Mouse (Mus musculus) hematopoietic stem cell, adult 5-6 weeks (primary cell): ENCODE measurements around the gene Optc. TPM values are rescaled to one million over a fixed set of nuclear protein-coding genes. Genes with fewer than 3 reads are reported as not detected.

Source experiments
- ATAC-seq, 2 experiments: fragments of 125-278 bp in 1 of 2; replicated peaks in 1 of 2; 2 replicates each; pipeline ENCODE4 v1.8.0; 2016 to 2017; ENCODE audit warnings: inconsistent platforms in 2 of 2, mild to moderate bottlenecking in 2 of 2, moderate number of reproducible peaks in 2 of 2, low read depth in 1 of 2, moderate TSS enrichment in 1 of 2; ENCODE audit not compliant: low FRiP score in 2 of 2, poor library complexity in 2 of 2, severe bottlenecking in 2 of 2, insufficient read depth in 1 of 2, low TSS enrichment in 1 of 2
- total RNA-seq: library from RNA; stranded (forward); fragments of 172-1452, 232-1000 nt; gene quantifications from 2 replicates; pipeline ENCODE4 v1.2.3, GENCODE M21; 2017

Optc gene
- total RNA-seq, 1 experiment from 2014 or later, result not detected

DNA sequence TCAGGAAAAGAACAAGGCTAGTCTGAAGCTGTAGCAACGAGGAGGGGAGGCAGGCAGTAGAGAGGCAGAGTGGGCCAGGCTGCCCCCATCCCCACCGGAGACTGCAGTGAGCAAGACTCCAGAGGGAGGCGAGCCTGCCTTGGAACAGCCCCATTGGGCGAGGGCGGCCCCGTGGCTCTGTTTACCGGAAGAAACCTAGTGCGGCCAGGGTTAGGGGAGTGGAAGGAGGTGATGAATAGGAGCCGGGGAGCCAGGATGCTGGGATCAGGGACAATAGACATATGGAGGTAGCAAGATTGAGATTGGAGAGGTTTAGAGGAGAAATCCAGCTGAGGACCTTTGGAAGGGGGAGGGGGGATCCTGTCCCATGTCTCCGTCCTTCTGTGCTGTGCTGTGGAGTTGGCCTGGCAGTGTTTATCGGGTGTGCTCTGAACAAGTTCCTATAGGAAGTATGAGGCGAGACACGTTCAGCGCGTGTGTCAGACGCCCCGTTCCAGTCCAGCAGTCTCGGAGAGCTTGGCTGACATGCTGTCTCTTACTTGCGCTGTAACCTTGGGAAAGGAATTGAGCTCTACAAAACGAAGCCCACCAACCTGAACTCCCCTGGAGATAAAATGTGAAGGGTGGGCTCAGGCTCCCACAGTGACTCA, 17.7 kb downstream of the Optc start:
- ATAC-seq, result no peak

DNA sequence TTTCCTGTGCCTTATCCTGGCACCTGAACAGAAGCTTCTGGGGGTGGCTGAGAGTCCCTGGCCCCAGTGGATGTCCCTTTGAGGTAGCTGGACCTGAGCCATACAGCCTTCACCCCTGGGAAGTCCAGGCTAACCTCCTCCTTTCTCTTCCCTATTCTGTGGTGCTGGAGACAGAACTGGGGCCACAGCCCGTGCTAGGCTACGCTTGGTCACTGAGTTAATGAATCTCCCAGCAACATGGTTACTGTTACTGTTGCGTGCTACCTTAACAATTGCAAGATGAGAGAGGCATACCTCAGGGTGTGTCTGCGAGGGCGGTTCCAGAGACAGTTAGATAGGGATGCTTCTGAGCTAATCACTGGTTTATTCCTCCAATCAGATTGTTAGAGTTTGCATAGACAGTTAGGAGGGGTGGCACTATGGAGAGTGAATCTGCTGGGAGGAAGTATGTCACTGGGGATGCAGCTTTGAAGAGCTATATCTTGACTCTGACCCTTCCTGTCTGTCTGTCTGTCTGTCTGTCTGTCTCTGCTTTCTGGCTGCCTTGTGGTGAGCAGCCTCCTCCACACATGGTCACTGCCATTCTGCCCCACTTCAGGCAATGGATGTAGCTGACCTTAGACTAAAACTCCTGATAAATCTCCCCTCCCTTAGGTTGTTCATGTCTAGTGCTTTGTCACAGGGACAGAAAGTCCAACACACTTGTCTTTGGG, 20.1 kb downstream of the Optc start:
- no peak for ATAC-seq

DNA sequence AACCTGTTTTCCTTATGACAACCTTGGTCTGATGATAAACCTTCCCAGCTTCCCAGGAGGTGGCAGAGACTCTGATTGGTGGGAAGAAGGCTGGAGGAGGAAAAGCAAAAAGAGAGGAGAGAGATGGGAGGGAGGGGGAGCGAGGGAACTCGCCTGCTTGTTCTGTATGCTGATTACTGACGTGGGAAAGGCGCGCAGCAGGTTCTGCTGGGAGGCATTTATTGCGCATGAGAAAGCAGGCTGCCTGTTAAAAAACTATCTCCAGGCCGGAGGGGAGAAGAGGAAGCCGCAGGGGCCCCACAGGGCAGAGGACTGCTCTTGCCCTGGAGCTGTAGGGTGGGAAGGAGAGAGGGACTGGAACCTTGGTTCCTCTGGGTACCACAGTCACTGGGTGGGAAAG, 20.8 kb downstream of the Optc start:
- ATAC-seq, result peak; percentile 51 to 54

DNA sequence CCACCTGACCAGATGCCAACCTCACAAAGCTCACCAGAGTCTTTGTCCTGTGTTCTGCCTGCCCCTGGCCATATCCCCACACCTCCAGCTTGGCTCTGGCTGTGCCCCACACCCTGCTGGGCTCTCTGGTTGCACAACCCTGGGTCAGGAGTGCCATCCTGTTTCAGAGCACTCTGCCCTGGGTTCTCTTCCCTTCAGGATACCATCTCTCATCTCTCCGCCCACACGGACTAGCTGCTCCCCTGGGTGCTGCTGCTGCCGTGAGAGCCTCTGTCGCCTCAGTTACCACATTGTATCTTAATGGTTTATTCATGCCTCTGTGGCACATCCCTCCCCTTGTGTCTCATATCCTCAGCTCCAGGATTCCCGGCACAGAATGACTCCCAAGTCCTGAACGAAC, 21.4 kb downstream of the Optc start:
- ATAC-seq, result no peak

DNA sequence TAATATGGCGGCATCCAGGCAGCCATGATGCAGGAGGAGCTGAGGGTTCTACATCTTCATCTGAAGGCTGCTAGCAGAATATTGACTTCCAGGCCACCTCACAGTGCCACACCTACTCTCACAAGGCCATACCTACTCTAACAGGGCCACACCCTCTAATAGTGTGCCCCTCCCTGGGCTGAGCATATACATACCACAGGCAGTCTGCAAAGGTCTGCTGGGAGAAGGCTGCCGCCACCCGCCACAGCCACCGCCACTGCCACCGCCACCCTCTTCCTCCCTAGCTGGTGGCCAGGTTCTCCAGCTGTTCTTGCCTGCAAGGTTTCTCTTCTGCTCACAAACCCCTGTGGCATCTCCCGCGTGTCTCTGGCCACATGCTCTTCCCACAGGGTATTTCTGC, 22.0 kb downstream of the Optc start:
- peak; percentile 18 to 27; a peak in 1 of 4 replicates for ATAC-seq

DNA sequence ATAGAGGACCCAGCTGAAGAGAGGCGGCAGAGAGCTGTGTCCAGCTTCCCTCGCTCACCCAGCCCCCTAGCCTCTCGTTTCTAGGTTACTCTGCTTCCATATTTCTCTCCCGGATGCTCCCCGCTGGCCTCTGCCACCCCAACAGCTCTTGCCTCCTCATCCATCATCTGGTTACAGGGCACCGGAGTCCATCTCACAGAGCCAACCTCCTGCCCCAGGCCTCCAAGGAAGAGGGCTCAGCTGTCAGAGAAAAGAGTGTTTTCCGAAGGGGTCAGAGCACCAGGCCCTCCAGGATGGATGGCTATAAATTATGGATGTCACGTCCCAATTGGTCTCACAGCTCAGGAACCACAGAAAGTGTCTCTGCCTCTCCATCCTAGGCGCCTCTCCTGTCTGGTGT, 23.1 kb downstream of the Optc start:
- no peak for ATAC-seq

DNA sequence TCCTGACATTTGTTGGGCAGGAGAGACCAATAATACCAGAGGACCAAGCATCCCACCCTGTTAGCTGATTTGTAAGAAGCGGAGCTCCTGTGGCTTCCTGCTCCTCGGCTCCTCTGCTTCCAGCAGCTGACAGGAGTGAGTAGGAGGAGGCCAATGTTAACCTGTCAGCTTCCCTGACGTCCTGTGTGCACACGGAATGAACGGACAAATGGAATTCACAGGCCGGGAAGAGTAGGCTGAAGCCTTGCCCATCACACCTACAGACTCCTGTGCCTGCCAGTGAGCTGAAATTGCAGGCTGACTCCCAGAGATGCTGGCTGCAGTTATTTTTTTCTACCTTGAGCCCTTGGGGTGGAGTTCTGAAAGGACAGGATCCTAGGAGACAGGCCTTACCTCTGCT, 23.7 kb downstream of the Optc start:
- ATAC-seq, result no peak

DNA sequence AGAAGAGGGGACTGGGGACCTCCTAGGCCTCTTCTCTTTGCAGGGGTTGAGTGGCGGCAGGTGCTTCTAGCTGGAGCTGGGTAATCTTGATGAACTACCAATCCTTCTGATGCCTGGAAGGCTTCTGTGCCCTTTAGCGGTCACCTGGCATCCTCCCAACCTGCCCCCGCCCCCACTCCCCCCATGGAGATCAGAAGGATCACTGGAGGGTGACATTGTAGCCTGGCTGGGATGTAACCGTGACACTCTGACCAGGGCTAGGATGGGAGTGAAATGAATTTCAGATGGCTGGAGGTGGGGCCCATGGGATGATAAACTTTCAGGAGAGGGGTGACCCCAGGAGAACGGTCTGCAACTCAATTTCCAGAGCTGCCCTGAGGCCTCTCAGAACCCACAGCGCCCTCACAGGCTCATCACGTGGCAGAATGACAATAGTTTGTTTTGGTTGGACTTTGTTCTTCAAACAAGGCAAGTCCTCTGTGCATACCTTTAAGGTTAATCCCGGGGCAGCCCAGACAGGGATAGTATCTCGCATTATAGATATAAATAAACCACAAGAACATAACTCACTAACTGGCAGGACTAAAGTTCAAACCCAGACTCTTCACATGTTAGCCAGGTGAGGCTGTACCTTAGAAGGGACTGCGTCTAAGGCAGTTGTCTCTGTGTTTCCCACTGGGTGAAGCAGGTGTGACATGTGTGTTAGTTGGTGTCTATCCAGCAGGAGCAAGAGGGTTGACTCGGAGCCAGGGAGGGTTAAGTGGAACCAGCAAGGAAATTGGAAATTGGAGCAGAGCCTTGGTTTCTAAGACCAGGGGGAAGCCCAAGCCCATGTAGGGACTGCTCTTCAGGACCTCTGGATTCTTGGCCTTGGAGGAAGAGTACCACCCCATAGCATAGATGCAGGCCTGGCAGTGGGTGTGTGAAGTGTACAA, 25.2 kb downstream of the Optc start:
- no peak for ATAC-seq

DNA sequence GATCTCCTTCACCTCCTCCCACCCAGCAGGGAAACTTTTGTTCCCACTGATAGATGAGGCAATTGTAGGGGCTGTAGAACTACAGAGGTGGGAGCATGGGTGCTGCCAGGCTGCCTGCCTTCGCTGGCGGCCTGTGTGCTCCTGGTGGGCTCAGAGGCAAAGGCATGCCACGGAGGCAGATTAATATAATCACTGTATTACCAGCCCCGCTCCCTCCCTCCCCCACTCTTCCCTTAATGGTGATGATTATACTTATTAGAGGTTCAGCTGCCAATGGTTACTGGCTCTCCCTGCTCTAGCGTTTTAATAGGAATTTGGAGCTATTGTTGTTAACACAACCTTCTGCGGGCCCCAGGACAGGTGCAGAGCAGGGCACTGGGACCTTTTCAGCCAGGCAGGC, 26.0 kb downstream of the Optc start:
- ATAC-seq, result no peak

DNA sequence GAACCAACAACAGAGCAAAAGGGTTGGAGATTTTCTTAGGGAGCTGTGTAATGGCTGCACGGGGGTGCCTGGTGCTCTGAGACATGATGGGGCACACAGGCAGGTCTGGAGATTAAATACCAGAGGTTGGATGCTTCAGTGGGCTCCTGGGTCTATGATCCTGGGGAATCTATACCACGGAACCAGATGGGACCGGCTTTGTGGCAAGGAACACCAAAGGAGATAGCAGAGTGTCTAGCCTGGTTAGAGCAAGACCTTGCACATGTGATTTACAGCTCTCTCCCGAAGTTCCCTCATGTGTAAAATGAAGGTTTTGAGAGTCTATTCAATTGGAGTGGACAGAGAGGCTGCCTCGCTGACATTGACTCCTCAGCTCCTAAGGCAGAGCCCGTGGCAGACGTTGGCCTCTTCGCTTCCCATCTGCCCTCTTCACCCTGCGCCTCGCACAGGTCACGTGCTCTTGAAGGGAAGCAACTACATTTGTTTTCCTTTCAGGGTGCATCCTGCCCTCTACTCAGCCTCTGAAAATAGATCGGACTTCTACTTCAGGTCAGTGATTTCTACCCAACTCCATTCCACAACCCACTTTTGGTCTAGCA, 28.9 kb downstream of the Optc start:
- ATAC-seq, result peak in 1 of 2 experiments; percentile 32; a peak in 1 of 4 replicates

DNA sequence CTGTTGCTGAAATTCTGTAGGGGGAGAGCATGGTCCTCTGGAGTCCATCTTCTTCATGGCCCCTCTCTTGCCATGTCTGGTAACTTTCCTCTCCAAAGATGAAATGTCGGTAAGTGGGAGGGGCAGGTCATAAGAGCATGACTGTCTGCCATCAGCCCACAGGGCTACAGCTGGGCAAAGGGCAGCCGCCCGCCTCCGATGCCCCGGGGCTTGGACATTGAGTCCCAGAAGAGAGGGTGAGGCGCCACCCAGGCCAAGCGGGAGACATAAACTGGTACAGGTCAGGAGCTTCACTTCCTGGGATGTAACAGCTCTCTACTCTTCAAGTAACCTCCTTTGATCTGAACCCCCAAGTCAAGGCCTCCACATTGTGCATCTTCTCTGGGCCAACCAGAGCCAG, 30.9 kb downstream of the Optc start:
- ATAC-seq, result no peak

DNA sequence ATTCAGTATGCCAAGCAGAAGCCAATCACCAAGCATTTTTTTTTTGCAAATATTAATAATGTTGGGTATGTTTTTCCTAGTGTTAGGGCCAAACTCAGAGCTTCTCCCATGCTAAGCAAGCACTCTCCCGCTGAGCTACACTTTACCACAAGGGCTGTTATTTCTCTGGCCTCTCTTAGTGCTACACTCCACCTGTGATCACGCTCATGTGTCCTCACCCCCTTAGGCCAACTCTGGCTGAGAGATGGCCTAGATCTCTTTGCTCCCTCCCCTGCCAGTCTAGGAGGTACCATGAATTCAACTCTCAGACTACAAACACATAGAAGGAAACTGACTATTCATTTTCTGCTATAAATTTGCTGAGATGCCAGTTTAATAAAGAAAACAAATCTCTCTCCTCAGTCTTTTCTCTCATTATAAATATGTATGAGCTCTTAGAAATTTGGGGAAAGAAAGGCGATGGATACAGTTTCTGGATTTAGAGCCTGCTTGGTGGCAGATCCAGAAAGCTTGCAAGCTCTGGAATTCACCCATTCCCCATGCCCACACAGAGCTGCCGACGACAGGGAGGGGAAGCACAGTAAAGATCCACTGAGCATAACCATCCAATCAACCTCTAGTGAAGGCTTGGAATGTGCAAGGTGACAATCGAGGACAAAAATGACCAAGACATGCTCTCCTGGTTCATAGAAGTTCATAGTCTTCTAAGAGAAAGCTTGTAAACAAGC, 34.5 kb downstream of the Optc start:
- ATAC-seq, result no peak

DNA sequence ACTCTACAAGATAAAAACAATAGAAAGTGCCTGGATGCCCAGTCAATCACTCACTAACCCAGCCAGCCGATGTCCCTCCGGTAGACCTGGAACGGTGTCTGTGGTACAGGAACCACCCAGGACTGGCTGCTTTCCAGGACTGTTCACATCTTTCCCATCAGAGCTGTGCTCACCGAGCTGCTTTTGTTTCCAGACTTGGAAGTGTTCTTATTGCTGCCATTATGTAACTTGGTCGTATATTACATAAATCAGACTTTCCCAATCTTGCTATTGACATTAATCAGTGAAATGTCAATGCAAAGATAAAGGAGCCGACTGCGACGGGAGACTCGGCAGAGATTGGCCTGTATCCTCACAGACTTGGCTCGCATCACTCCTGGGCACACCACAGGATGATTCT, 36.6 kb downstream of the Optc start:
- ATAC-seq, result no peak

DNA sequence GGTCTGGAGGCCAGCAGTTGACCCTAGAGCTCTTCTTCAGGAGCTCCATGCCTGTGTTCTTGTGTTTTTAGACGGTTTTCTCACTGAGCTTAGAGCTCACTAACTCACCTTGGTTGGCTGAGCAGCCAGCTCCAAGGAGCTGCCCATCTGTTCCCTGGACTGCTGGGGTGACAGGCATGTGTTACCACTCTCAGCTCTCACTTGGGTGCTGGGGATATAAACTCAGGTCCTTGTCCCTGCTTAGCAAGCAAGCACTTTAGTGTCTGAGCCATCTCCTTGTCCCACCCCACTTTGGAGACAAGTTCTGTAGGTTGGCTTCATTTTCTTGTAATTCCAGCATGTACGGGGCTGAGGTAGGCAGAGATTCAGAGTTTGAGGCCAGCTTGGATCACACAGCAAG, 38.6 kb downstream of the Optc start:
- ATAC-seq, result no peak

DNA sequence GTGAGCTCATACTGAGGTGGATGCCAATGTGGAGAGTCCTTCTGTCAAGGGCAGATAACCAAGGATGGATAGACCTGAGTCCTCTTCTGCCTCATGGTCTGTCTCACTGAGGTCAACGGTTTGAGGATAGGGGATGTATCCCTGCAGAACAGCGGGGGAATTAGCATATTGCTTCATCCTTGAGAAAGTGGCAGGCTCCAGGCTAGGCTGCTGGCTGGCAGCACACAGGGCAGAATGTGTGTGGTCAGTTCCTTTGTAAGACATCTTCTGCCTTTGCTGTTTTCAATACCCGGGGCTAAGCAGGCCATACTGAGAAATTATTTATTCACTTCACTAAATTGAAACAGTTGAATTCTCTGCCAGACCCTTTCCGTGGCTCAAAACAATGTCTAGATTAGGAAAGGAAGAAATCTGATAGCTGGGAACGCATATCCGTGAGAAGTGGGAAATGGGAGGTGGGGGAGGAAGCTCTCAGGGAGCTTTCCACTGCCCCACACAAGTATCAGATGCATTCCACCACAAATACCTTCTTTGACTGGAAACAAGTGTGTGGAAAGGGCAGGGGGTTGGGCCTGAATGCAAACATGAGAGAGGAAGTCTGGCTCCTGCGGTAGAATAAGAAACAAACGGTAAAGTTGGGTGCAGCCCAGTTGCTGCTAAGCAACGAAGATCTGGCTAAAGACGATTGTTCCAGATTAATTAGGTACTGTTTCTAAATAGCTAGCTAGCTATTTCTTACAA, 44.4 kb downstream of the Optc start:
- peak; percentile 74 to 89 for ATAC-seq

DNA sequence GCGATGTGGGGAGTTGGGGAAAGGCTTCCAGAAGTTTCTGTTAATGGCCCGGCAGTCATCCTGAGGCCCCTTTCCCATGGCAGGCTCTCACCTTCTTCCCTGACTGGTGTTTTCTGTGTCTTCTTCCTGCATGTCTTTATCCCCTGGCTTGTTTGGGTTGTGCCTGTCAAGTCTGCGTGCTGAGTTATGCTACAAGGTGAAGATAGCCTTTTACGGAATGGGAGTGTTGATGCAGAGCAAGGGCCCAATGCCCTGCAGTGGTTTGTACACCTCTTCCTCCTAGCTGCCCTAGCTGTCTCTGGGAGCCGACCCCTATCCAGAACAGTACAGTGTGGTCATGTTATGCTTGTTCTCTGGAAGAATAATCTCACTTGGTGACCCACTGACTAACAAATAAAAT, 46.8 kb downstream of the Optc start:
- no peak for ATAC-seq
